Mouse (Mus musculus) heart, embryonic 14.5 days (tissue): ENCODE data around the gene Nt5c. TPM values are rescaled to one million over a fixed set of nuclear protein-coding genes. Genes with fewer than 3 reads are reported as not detected.
"Not testable (repeated sequence)": the region's sequence is repeated elsewhere in the genome, so short reads cannot be mapped to it uniquely, and the experiment has no call there.

ENCODE experiments used
- ATAC-seq: fragments of 200-750 bp; cut with Nextera tagmentation; 2 replicates; pipeline ENCODE4 v1.8.0; 2017; ENCODE audit warnings: low read depth, moderate TSS enrichment; ENCODE audit not compliant: insufficient number of reproducible peaks, insufficient read depth, low FRiP score
- H3K27ac ChIP-seq, 2 experiments: fragments of 200-500 bp in 1 of 2; fragments of 300-500 bp in 1 of 2; sonication (generic) in 1 of 2; replicated peaks in 1 of 2; 2 replicates each; pipeline ENCODE4 v1.5.1; 2012 to 2014; ENCODE audit warnings: low read depth in 2 of 2, low read length in 2 of 2, control low read depth in 1 of 2, mild to moderate bottlenecking in 1 of 2, mixed read lengths in 1 of 2; ENCODE audit not compliant: control insufficient read depth in 1 of 2, insufficient read depth in 1 of 2
- H3K27me3 ChIP-seq: fragments of 300-500 bp; sonication (generic); 2 replicates; pipeline ENCODE4 v1.6.1; 2014; ENCODE audit warnings: mild to moderate bottlenecking, low read length, control low read depth; ENCODE audit not compliant: control insufficient read depth, insufficient read depth
- H3K36me3 ChIP-seq: fragments of 300-500 bp; sonication (generic); 2 replicates; pipeline ENCODE4 v1.6.1; 2014; ENCODE audit warnings: mild to moderate bottlenecking, control low read depth, low read length, mixed read lengths; ENCODE audit not compliant: control insufficient read depth, insufficient read depth
- H3K4me1 ChIP-seq, 2 experiments: fragments of 200-500 bp in 1 of 2; fragments of 300-500 bp in 1 of 2; sonication (generic) in 1 of 2; 2 replicates each; pipeline ENCODE4 v1.6.1; 2012 to 2014; ENCODE audit warnings: low read length in 2 of 2, control low read depth in 1 of 2, mixed read lengths in 1 of 2; ENCODE audit not compliant: control insufficient read depth in 2 of 2, insufficient read depth in 2 of 2
- H3K4me2 ChIP-seq: fragments of 300-500 bp; sonication (generic); 2 replicates; pipeline ENCODE4 v1.6.1; 2014; ENCODE audit warnings: mild to moderate bottlenecking, low read length
- H3K4me3 ChIP-seq, 2 experiments: fragments of 200-500 bp in 1 of 2; fragments of 300-500 bp in 1 of 2; sonication (generic) in 1 of 2; 2 replicates each; pipeline ENCODE4 v1.5.1; 2012 to 2014; ENCODE audit warnings: low read length in 2 of 2, mild to moderate bottlenecking in 2 of 2, control low read depth in 1 of 2, low read depth in 1 of 2, moderate library complexity in 1 of 2; ENCODE audit not compliant: control insufficient read depth in 1 of 2, insufficient read depth in 1 of 2
- H3K9ac ChIP-seq: fragments of 300-500 bp; sonication (generic); 2 replicates; pipeline ENCODE4 v1.6.1; 2014; ENCODE audit warnings: mild to moderate bottlenecking, low read length
- H3K9me3 ChIP-seq: fragments of 300-500 bp; sonication (generic); 2 replicates; pipeline ENCODE4 v1.6.1; 2016; ENCODE audit warnings: low read length, control low read depth; ENCODE audit not compliant: control insufficient read depth
- WGBS: fragments of 180-500 bp; shearing (Covaris S2); extraction: QIAGEN DNeasy Blood & Tissue Kit; methylation state at CpG from one replicate; pipeline ENCODE4 v1.1.7; 2014; 5-methylcytosine and 5-hydroxymethylcytosine counted together
- polyA plus RNA-seq: library from polyadenylated mRNA; unstranded; fragments of >200 nt; fragmentation: Nextera tagmentation; extraction: Ambion mirVana; gene quantifications from 2 replicates; pipeline ENCODE4 v1.2.1, GENCODE M21; 2014

Gene Nt5c
- polyA plus RNA-seq, 1 experiment from 2014 or later: 54.5 TPM

DNA sequence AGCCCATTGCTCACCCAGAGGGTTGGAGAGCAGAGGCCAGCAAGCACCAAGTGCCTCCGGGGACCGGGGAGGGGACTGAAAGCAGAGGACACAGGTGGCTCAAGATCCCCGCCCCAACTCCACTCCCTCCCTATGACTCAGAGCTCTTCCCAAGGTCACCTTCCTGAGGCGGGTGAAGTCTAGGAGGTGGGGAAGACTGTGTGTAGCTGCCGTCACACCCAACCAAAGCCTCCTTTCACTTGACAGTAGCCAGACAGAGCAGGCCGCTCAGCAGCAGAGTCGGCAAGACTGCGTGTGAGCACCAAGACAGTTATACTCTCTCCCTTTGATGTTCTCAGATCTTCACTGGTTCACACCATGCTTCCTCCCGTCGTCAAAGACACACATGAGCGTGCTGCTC, 28.3 kb downstream of the Nt5c start:
- no peaks in the 10 kb centered on the region for H3K9me3 ChIP-seq
- no peak for ATAC-seq
- no peaks in the 10 kb centered on the region for H3K27me3 ChIP-seq
- H3K4me3 ChIP-seq: no peak overlapping the region
- H3K36me3 ChIP-seq: no peaks in the 10 kb centered on the region
- no peak overlapping the region for H3K9ac ChIP-seq
- 43% methylated on average over 11 of the region's 11 CpGs for WGBS
- H3K27ac ChIP-seq: 0 out of 4 replicates have a peak overlapping the region, but pooled peaks of 1 of the 2 experiments have one; percentile 1
- H3K4me1 ChIP-seq: peaks cover 6% of the 10 kb centered on the region in 2 experiments; a peak in 3 of 4 replicates
- H3K4me2 ChIP-seq: no peak overlapping the region

DNA sequence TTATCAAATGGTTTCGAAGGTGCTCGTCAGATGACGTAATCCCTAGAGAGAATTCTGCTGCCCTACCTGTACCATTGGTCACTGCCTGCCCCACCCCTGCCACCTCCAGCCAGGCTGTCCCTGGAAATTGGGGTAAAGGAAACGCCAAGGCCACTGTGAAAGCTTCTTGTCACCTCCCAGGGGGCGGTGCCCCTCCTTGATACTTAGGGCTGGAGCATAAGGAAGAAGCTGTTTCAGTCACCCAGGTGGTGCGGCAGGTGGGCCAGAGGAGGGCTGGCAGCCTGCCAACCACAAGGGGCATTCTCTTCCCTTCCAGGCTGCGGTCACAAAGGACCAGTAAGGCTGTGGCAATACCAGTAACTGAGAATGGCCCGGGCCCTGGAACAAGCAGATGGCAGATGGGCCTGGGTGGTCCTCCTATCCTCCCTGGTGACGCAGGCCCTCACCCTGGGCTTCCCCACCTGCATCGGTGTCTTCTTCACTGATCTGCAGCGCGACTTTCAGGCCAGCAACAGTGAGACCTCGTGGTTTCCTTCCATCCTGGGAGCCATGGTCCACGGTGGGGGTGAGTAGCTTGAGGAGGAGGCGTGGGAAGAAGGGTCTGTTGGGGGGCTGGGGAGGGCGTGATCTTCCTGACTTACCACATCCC, 29.3 kb downstream of the Nt5c start, which contains the start of gene Slc16a5:
Gene Slc16a5 (plus strand): TSS at position 232 of the 649 bp plus-strand sequence.
- Histone ChIP-seq H3K4me2 (no peak within 1 kb of the TSS), H3K4me3 (no peak within 1 kb of the TSS), H3K27me3 (no peaks in the 10 kb centered on the region), H3K9ac (no peak within 1 kb of the TSS), H3K4me1 (peaks cover 9 to 10% of the 10 kb centered on the region in 2 experiments), H3K9me3 (no peaks in the 10 kb centered on the region), H3K27ac (no peak within 1 kb of the TSS), H3K36me3 (no peaks in the 10 kb centered on the region)
- ATAC-seq: no peak
- 77% methylated on average over 16 of the region's 16 CpGs for WGBS

DNA sequence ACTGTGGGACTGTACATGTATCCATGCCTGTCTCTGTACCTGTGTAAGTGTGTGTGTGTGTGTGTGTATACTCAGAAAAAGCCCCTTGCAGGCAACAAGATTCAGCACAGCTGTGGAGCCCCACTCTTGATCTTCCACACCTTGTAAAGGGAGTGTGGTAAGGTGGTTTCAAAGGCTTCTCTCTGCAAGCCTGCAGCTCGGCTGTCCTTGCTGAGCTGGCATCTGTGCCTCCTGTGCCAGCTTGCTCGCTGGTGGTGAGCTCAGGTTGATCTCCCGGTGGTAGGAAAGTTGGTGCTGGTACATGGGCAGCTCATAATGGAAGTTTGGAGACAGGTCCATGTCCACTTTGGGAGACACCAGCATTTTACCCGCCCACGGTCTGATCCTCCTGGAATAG, 29.8 kb downstream of the Nt5c start:
- Histone ChIP-seq H3K27ac (no peak overlapping the region), H3K4me3 (no peak overlapping the region), H3K9ac (no peak overlapping the region), H3K4me1 (peaks cover 13% of the 10 kb centered on the region in 2 experiments), H3K27me3 (no peaks in the 10 kb centered on the region), H3K36me3 (no peaks in the 10 kb centered on the region), H3K9me3 (no peaks in the 10 kb centered on the region), H3K4me2 (no peak overlapping the region)
- WGBS: 69% methylated on average over 5 of the region's 5 CpGs
- ATAC-seq: no peak

DNA sequence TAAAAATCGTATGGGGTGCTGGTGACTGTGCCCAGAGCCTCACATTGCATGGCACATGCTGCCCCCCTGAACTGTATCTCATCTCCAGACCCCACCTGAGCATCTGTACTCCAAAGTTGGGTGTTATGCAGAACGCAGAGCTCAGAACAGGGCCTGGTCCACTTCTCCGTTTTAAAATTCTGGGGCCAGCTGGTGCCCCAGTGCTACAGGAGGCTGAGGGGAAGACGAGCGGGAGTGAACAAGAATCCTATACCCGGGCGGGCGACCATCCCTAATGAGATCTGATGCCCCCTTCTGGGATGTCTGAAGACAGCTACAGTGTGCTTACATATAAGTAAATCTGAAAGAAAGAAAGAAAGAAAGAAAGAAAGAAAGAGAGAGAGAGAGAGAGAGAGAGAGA, 30.7 kb downstream of the Nt5c start:
- H3K27me3 ChIP-seq: no peaks in the 10 kb centered on the region
- no peak for ATAC-seq
- H3K4me1 ChIP-seq: peaks cover 13% of the 10 kb centered on the region in 2 experiments
- H3K27ac ChIP-seq: no peak overlapping the region
- no peak overlapping the region for H3K4me3 ChIP-seq
- WGBS: 25% methylated on average over 8 of the region's 8 CpGs
- H3K36me3 ChIP-seq: no peaks in the 10 kb centered on the region
- H3K9ac ChIP-seq: no peak overlapping the region
- no peak overlapping the region for H3K4me2 ChIP-seq
- no peaks in the 10 kb centered on the region for H3K9me3 ChIP-seq

DNA sequence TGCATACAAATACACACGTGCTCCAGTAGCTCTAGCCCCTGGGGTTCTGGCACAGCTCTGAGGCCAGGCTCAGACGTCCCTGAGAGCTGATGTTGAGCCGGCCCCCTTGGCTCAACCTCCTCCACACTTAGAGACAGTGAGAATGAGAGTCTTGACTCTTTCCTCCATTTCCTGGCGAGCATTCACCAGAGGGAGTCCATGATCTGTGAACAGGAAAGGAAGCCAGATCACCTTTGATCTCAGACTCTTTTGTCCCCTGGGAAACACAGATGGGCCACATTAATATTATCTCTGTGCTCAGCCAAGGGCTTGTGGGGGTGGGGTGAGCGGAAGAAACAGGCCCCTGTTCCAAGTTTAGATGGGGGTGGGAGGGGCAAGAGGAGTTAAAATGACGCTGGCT, 34.3 kb downstream of the Nt5c start:
- ATAC-seq: no peak

DNA sequence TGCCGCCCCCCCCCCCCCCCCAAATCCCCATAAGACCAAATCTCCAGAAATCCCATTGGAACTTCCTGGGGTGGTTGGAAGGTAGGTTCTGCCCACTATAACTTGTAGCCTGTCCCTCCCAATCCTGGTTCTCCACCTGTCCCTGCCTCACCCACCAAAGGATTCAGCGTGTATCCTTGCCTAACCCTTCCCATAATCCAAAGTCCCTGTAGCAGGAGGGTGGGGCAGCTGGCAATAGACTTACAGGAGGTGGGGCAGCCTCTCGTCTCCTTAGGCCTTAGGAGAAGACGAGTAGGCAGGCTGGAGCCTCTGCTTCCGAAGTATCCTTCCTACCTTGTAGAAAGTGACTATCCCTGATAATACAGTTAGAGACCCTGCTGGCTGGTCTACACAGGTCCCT, 35.5 kb downstream of the Nt5c start:
- no peaks in the 10 kb centered on the region for H3K27me3 ChIP-seq
- 88% methylated on average over 5 of the region's 5 CpGs for WGBS
- H3K9me3 ChIP-seq: no peaks in the 10 kb centered on the region
- no peak overlapping the region for H3K4me2 ChIP-seq
- no peak overlapping the region for H3K27ac ChIP-seq
- no peak overlapping the region for H3K9ac ChIP-seq
- no peak overlapping the region for H3K4me3 ChIP-seq
- H3K36me3 ChIP-seq: no peaks in the 10 kb centered on the region
- no peak for ATAC-seq
- peaks cover 12 to 14% of the 10 kb centered on the region in 2 experiments for H3K4me1 ChIP-seq

More for the DNA sequence above, 34.3 kb downstream of the Nt5c start:
- Histone ChIP-seq H3K36me3 (no peaks in the 10 kb centered on the region), H3K27me3 (no peaks in the 10 kb centered on the region), H3K4me2 (no peak overlapping the region), H3K9me3 (no peaks in the 10 kb centered on the region), H3K27ac (peak overlapping the region in 1 of 2 experiments; percentile 8; a peak in 1 of 4 replicates), H3K4me3 (no peak overlapping the region), H3K9ac (no peak overlapping the region), H3K4me1 (peaks cover 12 to 14% of the 10 kb centered on the region in 2 experiments)
- WGBS: 24% methylated on average over 6 of the region's 6 CpGs

DNA sequence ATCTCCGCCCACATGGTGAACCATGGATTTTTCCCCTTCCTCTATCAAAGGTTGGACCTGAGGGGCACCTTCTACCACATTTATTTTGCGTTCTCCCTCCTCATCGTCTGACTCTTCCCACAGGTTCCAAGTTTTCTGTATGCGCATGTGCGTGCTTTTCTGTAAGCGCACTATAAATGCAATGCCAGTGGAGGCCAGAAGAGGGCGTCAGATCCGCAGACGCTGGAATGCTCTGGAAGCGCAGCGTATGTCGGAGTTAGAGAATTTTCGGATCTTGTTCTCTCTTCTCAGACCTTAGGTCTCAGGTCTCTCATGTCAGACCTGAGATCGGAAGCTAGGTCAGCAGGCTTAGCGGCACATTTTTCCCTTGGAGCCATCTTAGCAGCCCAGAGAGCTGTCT, 36.0 kb downstream of the Nt5c start:
- 87% methylated on average over 15 of the region's 15 CpGs for WGBS
- H3K9ac ChIP-seq: no peak overlapping the region

DNA sequence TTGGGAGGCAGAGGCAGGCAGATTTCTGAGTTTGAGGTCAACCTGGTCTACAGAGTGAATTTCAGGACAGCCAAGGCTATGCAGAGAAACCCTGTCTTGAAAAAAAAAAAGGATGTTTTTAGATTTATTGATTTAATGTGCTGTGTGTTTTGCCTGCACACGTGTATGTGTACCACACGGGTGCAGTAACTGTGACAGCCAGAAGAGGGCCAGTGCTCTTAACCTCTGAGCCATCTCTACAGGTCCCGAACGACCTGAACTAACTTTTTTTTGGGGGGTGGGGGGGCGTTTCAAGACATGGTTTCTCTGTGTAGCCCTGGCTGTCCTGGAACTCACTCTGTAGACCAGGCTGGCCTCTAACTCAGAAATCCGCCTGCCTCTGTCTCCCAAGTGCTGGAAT, 36.8 kb downstream of the Nt5c start:
- not testable (repeated sequence) for ATAC-seq
- peaks cover 12 to 14% of the 10 kb centered on the region in 2 experiments for H3K4me1 ChIP-seq
- 85% methylated on average over 6 of the region's 6 CpGs for WGBS

More for the DNA sequence above, 36.0 kb downstream of the Nt5c start:
- H3K27me3 ChIP-seq: no peaks in the 10 kb centered on the region
- H3K4me3 ChIP-seq: no peak overlapping the region
- H3K27ac ChIP-seq: no peak overlapping the region
- H3K4me2 ChIP-seq: no peak overlapping the region
- no peaks in the 10 kb centered on the region for H3K9me3 ChIP-seq
- peaks cover 12 to 14% of the 10 kb centered on the region in 2 experiments for H3K4me1 ChIP-seq
- no peaks in the 10 kb centered on the region for H3K36me3 ChIP-seq
- no peak for ATAC-seq

More for the DNA sequence above, 36.8 kb downstream of the Nt5c start:
- not testable (repeated sequence) for H3K36me3 ChIP-seq, H3K27ac ChIP-seq, H3K27me3 ChIP-seq, H3K4me3 ChIP-seq, H3K9ac ChIP-seq, H3K4me2 ChIP-seq, H3K9me3 ChIP-seq
